Mouse (Mus musculus) embryonic fibroblast, embryonic 13.5 days (primary cell): ENCODE data around the gene Meox1. TPM values are rescaled to one million over a fixed set of nuclear protein-coding genes. Genes with fewer than 3 reads are reported as not detected.

Experiments used
- H3K27ac ChIP-seq: 2 replicates; pipeline ENCODE4 v1.5.1; 2012; ENCODE audit warnings: low read length, control low read depth, inconsistent platforms; ENCODE audit not compliant: insufficient read depth
- H3K4me1 ChIP-seq: 2 replicates; pipeline ENCODE4 v1.6.1; 2011; ENCODE audit warnings: low read length; ENCODE audit not compliant: control insufficient read depth, insufficient read depth
- H3K4me3 ChIP-seq: 2 replicates; pipeline ENCODE4 v1.5.1; 2011; ENCODE audit warnings: mild to moderate bottlenecking, control low read depth, low read length; ENCODE audit not compliant: insufficient read depth
- CTCF ChIP-seq: IDR thresholded peaks from 2 replicates; pipeline ENCODE4 v1.5.1; 2011; ENCODE audit warnings: mild to moderate bottlenecking, control low read depth, low read length, moderate library complexity, borderline replicate concordance; ENCODE audit not compliant: insufficient read depth
- POLR2A ChIP-seq: IDR thresholded peaks from 2 replicates; pipeline ENCODE4 v1.6.1; 2011; ENCODE audit warnings: low read depth, mild to moderate bottlenecking, control low read depth, low read length, moderate library complexity
- polyA plus RNA-seq: library from polyadenylated mRNA; stranded (reverse); fragments of >200 nt; gene quantifications from 2 replicates; pipeline ENCODE4 v1.2.4, GENCODE M21; 2011; ENCODE audit warnings: low read depth; ENCODE audit not compliant: missing spikeins, insufficient read length

The Meox1 gene
- polyA plus RNA-seq, 1 experiment: 16.1 TPM

DNA sequence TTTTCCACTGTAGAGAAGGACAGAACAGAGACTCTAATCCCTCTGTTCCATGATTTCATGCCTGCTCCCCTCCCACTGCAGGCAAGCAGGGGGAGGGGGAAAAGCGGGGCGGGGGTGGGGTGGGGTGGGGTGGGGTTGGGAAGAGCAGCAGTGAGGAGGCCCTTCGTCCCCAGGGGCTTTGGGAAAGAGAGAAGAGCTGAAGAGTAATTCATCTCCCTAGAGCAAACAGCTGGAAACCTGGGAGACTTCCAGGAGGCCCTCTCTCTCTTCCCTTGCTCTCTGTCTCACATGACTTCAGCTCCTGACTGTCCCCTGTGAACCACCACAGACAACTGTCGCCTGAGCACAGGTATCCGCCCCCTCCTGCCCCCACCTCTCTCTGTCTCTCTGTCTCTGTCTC lies 35.4 kb downstream of the Meox1 start:
- Histone ChIP-seq H3K4me1 (0 out of 2 replicates have a peak, but pooled peaks cover 3% of the 10 kb centered on the region), H3K4me3 (no peak overlapping the region), H3K27ac (no peak overlapping the region; the same call in 1 of the 2 replicates)
- TF ChIP-seq POLR2A (no peak), CTCF (no peak)

DNA sequence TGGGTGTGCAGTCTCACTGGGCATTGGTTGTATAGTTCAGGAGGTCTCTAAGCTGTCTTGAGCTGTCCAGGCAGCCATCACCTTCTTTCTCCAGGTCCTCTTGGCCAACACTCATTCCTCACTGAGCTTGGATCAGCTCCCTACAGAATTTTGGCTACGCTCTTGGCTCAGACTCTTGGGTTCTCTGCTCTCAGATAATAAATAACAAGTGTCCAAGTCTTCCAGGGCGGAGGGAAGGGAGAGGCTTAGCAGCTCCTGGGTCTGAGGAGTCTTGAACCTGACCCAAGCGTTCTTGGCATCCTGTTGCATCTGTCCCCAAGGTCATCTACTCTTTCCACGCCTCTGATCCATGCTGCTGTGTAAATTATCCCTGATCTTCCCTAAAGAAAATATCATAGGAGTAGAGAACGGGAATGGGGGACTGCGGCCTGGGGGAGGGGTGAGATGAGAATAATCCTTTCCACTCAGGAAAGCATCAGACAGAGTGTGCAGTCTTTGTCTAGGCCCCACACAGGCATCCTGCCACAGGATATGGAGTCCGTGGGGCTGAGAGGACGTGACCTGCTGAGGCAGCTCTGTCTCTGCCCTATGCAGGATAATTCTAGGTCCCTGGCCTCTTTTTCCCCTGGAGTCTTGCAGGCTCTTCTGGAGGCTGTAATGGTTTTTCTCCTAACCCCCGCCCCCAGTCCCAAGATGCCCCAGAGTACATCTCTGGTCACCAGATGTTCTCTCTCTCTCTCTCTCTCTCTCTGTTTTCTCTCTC lies 38.0 kb downstream of the Meox1 start:
- no peak overlapping the region for H3K4me3 ChIP-seq
- H3K27ac ChIP-seq: peak overlapping the region; percentile 13; the same call in 1 of the 2 replicates
- H3K4me1 ChIP-seq: 0 out of 2 replicates have a peak, but pooled peaks cover 3% of the 10 kb centered on the region
- TF ChIP-seq POLR2A: no peak
- TF ChIP-seq CTCF: no peak

DNA sequence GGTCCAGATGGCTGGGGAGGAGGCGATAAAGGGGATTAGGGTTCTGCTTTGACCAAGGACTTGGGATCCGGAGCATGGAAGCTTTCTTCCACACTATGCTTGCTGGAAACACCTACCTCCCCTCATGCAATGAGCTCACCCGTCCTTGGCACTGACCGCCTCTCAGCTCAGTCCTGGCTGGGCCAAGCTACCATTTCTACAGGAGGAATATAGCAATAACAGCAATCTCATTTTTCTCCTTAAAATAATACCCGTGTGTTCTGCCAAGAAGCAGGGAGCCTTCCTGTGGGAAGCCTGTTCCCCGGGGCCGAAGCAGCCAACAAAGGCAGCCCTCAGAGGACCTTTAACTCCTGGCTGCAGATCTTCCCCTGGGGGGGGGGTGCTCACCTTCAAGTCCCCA lies 43.1 kb downstream of the Meox1 start:
- peak overlapping the region; percentile 36; the same call in 1 of the 2 replicates for H3K27ac ChIP-seq
- peaks cover 8% of the 10 kb centered on the region; the same call in 1 of the 2 replicates for H3K4me1 ChIP-seq
- TF ChIP-seq CTCF: no peak
- TF ChIP-seq POLR2A: no peak
- H3K4me3 ChIP-seq: no peak overlapping the region

DNA sequence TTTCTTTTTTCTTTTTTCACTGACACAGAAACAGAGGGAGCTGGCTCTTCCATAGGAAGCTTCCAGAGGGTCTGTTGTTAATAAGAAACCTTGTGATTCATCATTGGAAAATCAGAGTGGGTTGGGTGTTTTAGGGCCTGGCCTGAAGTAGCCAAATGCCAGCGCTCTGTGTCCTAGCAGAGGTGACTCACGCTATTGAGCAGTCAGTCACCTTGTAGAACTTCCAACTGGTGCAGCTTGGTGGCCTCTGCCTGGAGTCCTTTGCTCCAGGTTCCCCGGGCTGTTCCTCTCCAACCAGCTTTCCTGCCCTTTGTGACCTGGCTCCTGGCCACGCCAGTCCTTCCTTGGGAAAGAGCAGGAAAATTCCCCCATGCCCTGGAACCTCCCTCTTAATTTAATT lies 44.9 kb downstream of the Meox1 start:
- no peak for TF ChIP-seq CTCF
- no peak for TF ChIP-seq POLR2A
- H3K4me3 ChIP-seq: no peak overlapping the region
- peak overlapping the region; percentile 91 for H3K27ac ChIP-seq
- peaks cover 8% of the 10 kb centered on the region; the same call in 1 of the 2 replicates for H3K4me1 ChIP-seq

DNA sequence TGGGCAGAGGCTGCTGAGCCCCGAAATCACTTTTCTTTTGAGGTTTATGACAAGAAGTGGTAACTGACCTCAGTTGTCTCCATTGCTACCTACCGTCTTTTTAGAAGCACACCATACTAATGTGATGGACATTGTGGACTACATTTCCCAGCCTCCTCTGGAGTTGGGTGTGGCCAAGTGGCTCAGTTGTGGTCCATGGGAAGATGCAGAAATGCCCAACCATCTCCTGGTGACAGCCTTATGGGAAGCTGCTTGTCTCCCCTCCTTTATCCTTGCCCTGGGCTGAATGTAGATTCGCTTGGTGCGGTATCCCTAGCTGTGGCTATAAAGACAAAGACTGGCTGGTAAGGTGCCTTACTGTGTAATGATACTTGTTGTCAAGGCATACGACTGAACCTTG lies 46.7 kb downstream of the Meox1 start:
- H3K4me1 ChIP-seq: peaks cover 8% of the 10 kb centered on the region; the same call in 1 of the 2 replicates
- no peak overlapping the region for H3K27ac ChIP-seq
- H3K4me3 ChIP-seq: no peak overlapping the region
- TF ChIP-seq POLR2A: no peak
- no peak for TF ChIP-seq CTCF

DNA sequence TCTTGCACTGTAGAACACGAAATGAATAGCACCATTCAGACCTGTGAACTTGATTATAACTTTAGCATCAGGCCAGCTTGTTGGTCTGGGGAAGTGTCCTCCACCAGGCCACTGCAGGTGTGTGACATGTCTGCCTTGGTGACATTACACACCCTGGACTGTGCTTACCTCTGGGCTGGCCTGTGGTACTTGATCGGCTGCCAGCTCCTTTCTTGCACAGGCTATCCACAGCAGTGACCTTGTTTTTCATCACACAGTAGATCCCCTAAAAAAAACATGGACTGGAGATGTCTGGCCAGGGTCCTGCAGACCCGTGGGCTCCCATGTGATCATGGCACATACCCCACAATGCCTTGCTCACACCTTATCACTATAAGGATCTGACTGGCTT lies 51.4 kb downstream of the Meox1 start:
- H3K27ac ChIP-seq: peak overlapping the region; percentile 86
- H3K4me3 ChIP-seq: no peak overlapping the region
- H3K4me1 ChIP-seq: peaks cover 8% of the 10 kb centered on the region; the same call in 1 of the 2 replicates
- TF ChIP-seq POLR2A (no peak), CTCF (no peak)

DNA sequence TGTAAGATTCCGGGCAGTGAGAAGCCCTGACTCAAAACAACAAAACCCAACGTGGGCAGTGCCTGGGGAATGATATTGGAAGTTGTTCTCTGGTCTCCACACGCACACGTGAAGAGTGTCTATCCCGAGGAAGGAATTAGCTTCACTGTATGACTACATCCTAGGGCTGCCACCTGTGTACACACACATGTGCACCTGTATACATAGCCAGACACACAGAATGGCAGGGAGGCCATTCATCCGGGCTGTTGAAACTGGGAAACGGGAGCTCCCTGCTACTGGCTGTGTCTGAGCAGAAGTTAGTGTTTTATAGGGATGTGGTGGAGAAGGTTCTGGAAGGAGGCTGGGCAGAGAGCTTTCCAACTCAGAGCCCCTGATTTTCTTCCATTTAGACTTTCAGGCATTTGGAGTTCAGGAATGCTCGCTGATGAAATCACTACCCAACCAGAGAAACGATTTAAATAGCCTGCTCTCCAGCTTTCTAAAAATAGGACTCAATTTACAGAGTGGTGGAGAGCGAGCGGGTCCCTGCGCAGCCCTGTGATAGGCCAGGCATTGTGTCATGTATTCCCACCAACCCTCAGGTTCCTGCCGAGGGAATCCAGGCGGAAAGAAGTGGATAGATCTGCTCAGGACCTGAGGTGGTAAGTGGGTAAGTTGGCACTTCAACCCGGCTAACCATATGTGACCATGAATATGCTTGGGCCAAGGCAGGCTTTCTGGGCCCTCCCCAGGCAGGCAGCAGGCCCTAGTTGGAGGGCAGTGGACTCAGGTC lies 52.0 kb downstream of the Meox1 start:
- Histone ChIP-seq H3K27ac (peak overlapping the region; percentile 86), H3K4me1 (peaks cover 8% of the 10 kb centered on the region; the same call in 1 of the 2 replicates), H3K4me3 (no peak overlapping the region)
- TF ChIP-seq CTCF (no peak), POLR2A (peak; percentile 38; the same call in 1 of the 2 replicates)

DNA sequence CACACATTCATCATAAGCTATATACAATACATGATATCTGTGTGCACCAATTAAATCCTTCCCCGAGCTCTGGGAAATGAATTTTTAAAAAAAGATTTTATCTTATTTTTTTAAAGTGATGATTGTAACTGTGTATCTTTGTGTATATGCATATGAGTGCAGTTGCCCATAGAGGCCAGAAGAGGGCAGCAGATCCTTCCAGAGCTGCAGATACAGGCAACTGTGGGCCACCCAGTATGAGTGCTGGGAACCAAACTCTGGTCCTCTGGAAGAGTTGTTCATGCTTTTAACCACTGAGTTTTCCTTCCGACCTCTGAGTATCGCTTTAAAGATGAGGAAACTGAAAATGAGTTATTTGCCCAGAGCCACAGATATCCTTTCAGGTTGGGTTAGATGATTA lies 53.8 kb downstream of the Meox1 start:
- H3K4me3 ChIP-seq: no peak overlapping the region
- H3K27ac ChIP-seq: peak overlapping the region; percentile 28; the same call in 1 of the 2 replicates
- H3K4me1 ChIP-seq: peaks cover 8% of the 10 kb centered on the region; the same call in 1 of the 2 replicates
- TF ChIP-seq CTCF (no peak), POLR2A (no peak)

DNA sequence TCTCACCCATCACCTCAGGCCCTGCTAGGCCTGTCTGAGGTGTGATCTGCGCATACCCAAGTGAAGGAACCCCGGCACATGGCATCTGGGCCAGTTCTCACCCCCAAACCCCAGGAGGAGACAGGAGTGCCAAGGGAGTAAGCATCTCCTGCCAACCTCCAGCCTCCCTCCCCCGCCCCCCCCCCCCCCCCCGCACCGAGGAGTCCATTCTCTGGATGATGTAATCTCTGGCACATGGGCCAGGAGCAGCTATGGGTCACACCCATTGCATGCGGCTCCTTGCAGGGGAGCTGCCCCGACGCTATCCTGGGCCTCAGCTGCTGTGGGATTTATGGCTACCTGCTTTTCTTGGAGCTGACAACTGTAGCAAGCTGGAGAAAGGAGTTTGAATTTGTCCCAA lies 54.7 kb downstream of the Meox1 start:
- no peak overlapping the region for H3K4me3 ChIP-seq
- TF ChIP-seq POLR2A (no peak), CTCF (no peak)
- peaks cover 8% of the 10 kb centered on the region; the same call in 1 of the 2 replicates for H3K4me1 ChIP-seq
- peak overlapping the region; percentile 57 for H3K27ac ChIP-seq
